Mouse (Mus musculus) kidney, embryonic 14.5 days (tissue): ENCODE measurements at regions not wholly inside any gene's neighbourhood (a gene's known extent, or its start where the extent isn't known, plus 50 kb on each side); places are given as distances from the start of the nearest gene placed in this dataset. TPM values are rescaled to one million over a fixed set of nuclear protein-coding genes. Genes with fewer than 3 reads are reported as not detected.

Experiments used
- ATAC-seq: fragments of 200-750 bp; cut with Nextera tagmentation; 2 replicates; pipeline ENCODE4 v1.8.0; 2017; ENCODE audit warnings: moderate number of reproducible peaks, mild to moderate bottlenecking, moderate TSS enrichment, moderate library complexity; ENCODE audit not compliant: low FRiP score, low TSS enrichment
- H3K27ac ChIP-seq: fragments of 300-500 bp; sonication (generic); 2 replicates; pipeline ENCODE4 v1.5.1; 2014; ENCODE audit warnings: low read depth, mild to moderate bottlenecking, low read length, moderate library complexity, mixed read lengths
- H3K27me3 ChIP-seq: fragments of 300-500 bp; sonication (generic); 2 replicates; pipeline ENCODE4 v1.6.1; 2014; ENCODE audit warnings: mild to moderate bottlenecking, low read length; ENCODE audit not compliant: control insufficient read depth, insufficient read depth
- H3K36me3 ChIP-seq: fragments of 300-500 bp; sonication (generic); 2 replicates; pipeline ENCODE4 v1.6.1; 2014; ENCODE audit warnings: low read length, mixed read lengths; ENCODE audit not compliant: control insufficient read depth, insufficient read depth
- H3K4me1 ChIP-seq: fragments of 300-500 bp; sonication (generic); 2 replicates; pipeline ENCODE4 v1.6.1; 2014; ENCODE audit warnings: low read length, mixed read lengths; ENCODE audit not compliant: control insufficient read depth, insufficient read depth
- H3K4me2 ChIP-seq: fragments of 300-500 bp; sonication (generic); replicated peaks from 2 replicates; pipeline ENCODE4 v1.6.1; 2014; ENCODE audit warnings: low read depth, mild to moderate bottlenecking, low read length
- H3K4me3 ChIP-seq: fragments of 300-500 bp; sonication (generic); 2 replicates; pipeline ENCODE4 v1.5.1; 2014; ENCODE audit warnings: mild to moderate bottlenecking, low read length
- H3K9ac ChIP-seq: fragments of 300-500 bp; sonication (generic); 2 replicates; pipeline ENCODE4 v1.6.1; 2014; ENCODE audit warnings: low read depth, mild to moderate bottlenecking, low read length, moderate library complexity
- H3K9me3 ChIP-seq: fragments of 300-500 bp; sonication (generic); 2 replicates; pipeline ENCODE4 v1.6.1; 2016; ENCODE audit warnings: low read length; ENCODE audit not compliant: control insufficient read depth
- WGBS: fragments of 180-500 bp; shearing (Covaris S2); extraction: QIAGEN DNeasy Blood & Tissue Kit; methylation state at CpG from one replicate; pipeline ENCODE4 v1.1.7; 2014; 5-methylcytosine and 5-hydroxymethylcytosine counted together
- microRNA-seq: library from miRNA; unstranded; fragments of <30 nt; microRNA quantifications from one replicate; pipeline ENCODE4, GENCODE M21; 2016

- H3K27ac ChIP-seq = no peak overlapping the region
- no peaks in the 10 kb centered on the region for H3K36me3 ChIP-seq
- no peaks in the 10 kb centered on the region for H3K4me1 ChIP-seq
- no peak overlapping the region for H3K4me2 ChIP-seq
- 40% methylated on average over 5 of the region's 5 CpGs for WGBS
- H3K9ac ChIP-seq = no peak overlapping the region
- no peak overlapping the region for H3K4me3 ChIP-seq
- no peaks in the 10 kb centered on the region for H3K27me3 ChIP-seq
- ATAC-seq = no peak
- H3K9me3 ChIP-seq = peaks cover 3% of the 10 kb centered on the region
These were observed 60.4 kb upstream of the Prox1 start for GRCm38 (mm10) chr1:190230866-190231265.

- no peak overlapping the region for H3K4me3 ChIP-seq
- no peak overlapping the region for H3K4me2 ChIP-seq
- no peak overlapping the region for H3K9ac ChIP-seq
- ATAC-seq = no peak
- no peaks in the 10 kb centered on the region for H3K27me3 ChIP-seq
- no peaks in the 10 kb centered on the region for H3K4me1 ChIP-seq
- H3K36me3 ChIP-seq = no peaks in the 10 kb centered on the region
- H3K27ac ChIP-seq = no peak overlapping the region
- H3K9me3 ChIP-seq = peaks cover 4% of the 10 kb centered on the region
- WGBS = 62% methylated on average over 9 of the region's 9 CpGs
These were observed 49.9 kb upstream of the Prox1 start for GRCm38 (mm10) chr1:190220417-190220816.

Small RNA genes lying in the stretch of these regions (microRNA-seq; reads per million reads assigned to microRNA genes)
- gene Gm47294 = not detected
